Mouse (Mus musculus) embryo, embryonic 10.5 days (tissue): ENCODE measurements at regions not wholly inside any gene's neighbourhood (a gene's known extent, or its start where the extent isn't known, plus 50 kb on each side); places are given as distances from the start of the nearest gene placed in this dataset.

Experiments used
- DNase-seq: peaks from one replicate; pipeline ENCODE4 v3.0.0-alpha.2; 2015; ENCODE audit warnings: low spot score

GRCm38 (mm10) chr12:35724132-35724531, 189.3 kb upstream of the Ahr start:
- DNase-seq = no peak

GRCm38 (mm10) chr12:35712671-35713070, 177.8 kb upstream of the Ahr start:
- no peak for DNase-seq

GRCm38 (mm10) chr12:35711549-35712070, 176.8 kb upstream of the Ahr start:
- DNase-seq = no peak

- DNase-seq = no peak
Measured at GRCm38 (mm10) chr12:35710323-35710722, 175.5 kb upstream of the Ahr start.

- no peak for DNase-seq
Measured at GRCm38 (mm10) chr12:35703479-35703878, 168.6 kb upstream of the Ahr start.

- DNase-seq = no peak
Measured at GRCm38 (mm10) chr12:35702674-35703073, 167.8 kb upstream of the Ahr start.

- no peak for DNase-seq
Measured at GRCm38 (mm10) chr12:35694253-35694652, 159.4 kb upstream of the Ahr start.

GRCm38 (mm10) chr12:35690914-35691313, 156.1 kb upstream of the Ahr start:
- no peak for DNase-seq

- no peak for DNase-seq
Measured at GRCm38 (mm10) chr12:35686231-35686630, 151.4 kb upstream of the Ahr start.

GRCm38 (mm10) chr12:35685189-35685588, 150.4 kb upstream of the Ahr start:
- no peak for DNase-seq

- no peak for DNase-seq
Measured at GRCm38 (mm10) chr12:35681864-35682449, 147.1 kb upstream of the Ahr start.

GRCm38 (mm10) chr12:35679903-35680302, 145.1 kb upstream of the Ahr start:
- DNase-seq = no peak

GRCm38 (mm10) chr12:35679025-35679424, 144.2 kb upstream of the Ahr start:
- DNase-seq = no peak

- peak; percentile 47 for DNase-seq
Measured at GRCm38 (mm10) chr12:35674487-35674886, 139.6 kb upstream of the Ahr start.

GRCm38 (mm10) chr12:35670980-35671379, 136.1 kb upstream of the Ahr start:
- DNase-seq = no peak

- no peak for DNase-seq
Measured at GRCm38 (mm10) chr12:35668716-35669115, 133.9 kb upstream of the Ahr start.

- DNase-seq = no peak
Measured at GRCm38 (mm10) chr12:35667705-35668104, 132.9 kb upstream of the Ahr start.

GRCm38 (mm10) chr12:35667218-35667617, 132.4 kb upstream of the Ahr start:
- DNase-seq = no peak

- DNase-seq = no peak
Measured at GRCm38 (mm10) chr12:35666062-35666461, 131.2 kb upstream of the Ahr start.

- no peak for DNase-seq
Measured at GRCm38 (mm10) chr12:35663062-35663461, 128.2 kb upstream of the Ahr start.

GRCm38 (mm10) chr12:35656563-35656962, 121.7 kb upstream of the Ahr start:
- DNase-seq = no peak

- no peak for DNase-seq
Measured at GRCm38 (mm10) chr12:35649772-35650171, 114.9 kb upstream of the Ahr start.

- DNase-seq = no peak
Measured at GRCm38 (mm10) chr12:35642473-35642872, 107.6 kb upstream of the Ahr start.

- no peak for DNase-seq
Measured at GRCm38 (mm10) chr12:35641741-35642140, 106.9 kb upstream of the Ahr start.
